Mouse (Mus musculus): ENCODE measurements around the gene Fcho1.

Fcho1 gene

GRCm38 (mm10) chr8:71665331-71666130 lies 60.0 kb downstream of the Fcho1 start:
- in situ Hi-C loops (cut with MboI, MseI): loop anchor here in 1 of 2 experiments (10.0 kb wide), 1 partner anchor 101 kb away; the partner anchor contains the start of genes Nxnl1 and Slc27a1

- in situ Hi-C loops (cut with MboI, MseI): loop anchor here in 1 of 2 experiments (10.0 kb wide), 1 partner anchor 96 kb away; the partner anchor contains the start of genes Nxnl1 and Slc27a1
Observed at GRCm38 (mm10) chr8:71660325-71661120, 65.0 kb downstream of the Fcho1 start.

- in situ Hi-C loops (cut with MboI, MseI): loop anchor here (5.0 to 10.0 kb wide), 3 partner anchors 57 to 1655 kb away; partner anchors contain the start of genes Nxnl1 (in 1 of the 2) and Slc27a1 (in 1 of the 2)
Observed at GRCm38 (mm10) chr8:71659751-71660150, 65.8 kb downstream of the Fcho1 start.

- in situ Hi-C loops (cut with MboI, MseI): loop anchor here (5.0 to 10.0 kb wide), 2 partner anchors 56 to 1656 kb away; no protein-coding TSS in a partner anchor
Observed at GRCm38 (mm10) chr8:71658515-71659049, 66.9 kb downstream of the Fcho1 start.

Data from T-helper 17 cell (primary cell).